Mouse (Mus musculus): Measurements from ENCODE around the gene Rasgrf1.

DNA sequence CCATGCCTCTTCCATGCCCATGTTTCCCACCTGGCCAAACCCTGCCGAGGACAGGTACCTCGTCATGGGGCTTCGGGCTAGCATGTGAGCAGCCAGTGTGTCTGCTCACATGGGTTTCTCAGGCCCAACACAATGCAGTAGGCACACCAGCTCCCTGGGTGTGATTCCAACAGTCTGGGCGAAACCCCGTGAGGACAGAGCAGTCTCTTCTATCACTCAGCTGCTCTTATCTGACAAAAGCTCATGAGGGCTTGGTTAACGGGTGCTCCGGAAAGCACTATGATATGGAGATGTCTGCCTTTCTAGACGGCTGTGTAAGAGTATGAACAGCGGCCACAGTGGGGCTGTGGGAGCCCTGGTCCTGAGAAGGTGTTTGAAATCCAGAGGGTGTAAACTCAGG, 37.1 kb downstream of the Rasgrf1 start:
- no peak for TF ChIP-seq CTCF (IDR thresholded peaks at IDR 0.05; ENCODE audit: extremely low read depth, insufficient read depth, insufficient read length, insufficient replicate concordance)
- TF ChIP-seq POLR2A (IDR thresholded peaks at IDR 0.05; ENCODE audit: low read depth, low read length), result no peak
